Mouse (Mus musculus): ENCODE data around the gene Hdgfl3. TPM values are rescaled to one million over a fixed set of nuclear protein-coding genes. Genes with fewer than 3 reads are reported as not detected.

The Hdgfl3 gene
- total and polyA plus RNA-seq, 3 experiments: 0.04 TPM; not detected in 2

GRCm38 (mm10) chr7:81880286-81880685 lies 54.0 kb downstream of the Hdgfl3 start:
- Histone ChIP-seq H3K36me3 (replicated peaks in 1 of 2; ENCODE audit: control insufficient read depth in 1 of 2, insufficient read depth in 1 of 2, low read length in 1 of 2) (no peaks in the 10 kb centered on the region), H3K9ac (ENCODE audit: insufficient read depth, low read depth) (no peak overlapping the region), H3K79me2 (replicated peaks; ENCODE audit: control insufficient read depth, extremely low read depth, insufficient read depth, poor library complexity, severe bottlenecking) (no peaks in the 10 kb centered on the region), H3K9me3 (replicated peaks; ENCODE audit: low read length) (no peaks in the 10 kb centered on the region), H3K27me3 (replicated peaks) (no peaks in the 10 kb centered on the region), H3K4me2 (ENCODE audit: insufficient read depth, low read depth, poor library complexity, severe bottlenecking) (no peak overlapping the region), H3K4me3 (replicated peaks in 1 of 3; ENCODE audit: low read depth in 2 of 3, low read length in 2 of 3, poor library complexity in 1 of 3) (no peak overlapping the region), H3K4me1 (ENCODE audit: control insufficient read depth in 1 of 2, insufficient read depth in 2 of 2) (peaks cover 0 to 4% of the 10 kb centered on the region in 2 experiments; a peak in 2 of 4 replicates), H3K27ac (ENCODE audit: insufficient read depth, low read depth) (no peak overlapping the region)
- TF ChIP-seq NELFE (IDR thresholded peaks at IDR 0.05; ENCODE audit: low read depth, low read length) (no peak), USF2 (conservative IDR thresholded peaks at IDR 0.05; ENCODE audit: low read depth, low read length) (no peak), MXI1 (IDR thresholded peaks at IDR 0.05; ENCODE audit: low read depth, low read length) (no peak)
- in situ Hi-C loops (cut with MboI; ENCODE audit: low pct_ligation_motif_present, low pct_unique_long_range_greater_than_20kb, low sequenced_read_pairs) (no loop called here), dilution Hi-C loops (cut with MboI; ENCODE audit: extremely low pct_ligation_motif_present, extremely low pct_unique_long_range_greater_than_20kb, low sequenced_read_pairs) (no loop called here)
- no peak for DNase-seq (ENCODE audit: extremely low read depth)

GRCm38 (mm10) chr7:81875372-81875771 lies 58.9 kb downstream of the Hdgfl3 start:
- H3K9me3 ChIP-seq (replicated peaks; ENCODE audit: low read length): no peaks in the 10 kb centered on the region
- H3K4me2 ChIP-seq (ENCODE audit: insufficient read depth, low read depth, poor library complexity, severe bottlenecking): no peak overlapping the region
- H3K27ac ChIP-seq (ENCODE audit: insufficient read depth, low read depth): no peak overlapping the region
- no peak for DNase-seq (ENCODE audit: extremely low read depth)
- no peaks in the 10 kb centered on the region for H3K36me3 ChIP-seq (replicated peaks in 1 of 2; ENCODE audit: control insufficient read depth in 1 of 2, insufficient read depth in 1 of 2, low read length in 1 of 2)
- no peaks in the 10 kb centered on the region for H3K4me1 ChIP-seq (ENCODE audit: control insufficient read depth in 1 of 2, insufficient read depth in 2 of 2)
- no peak overlapping the region for H3K4me3 ChIP-seq (replicated peaks in 1 of 3; ENCODE audit: low read depth in 2 of 3, low read length in 2 of 3, poor library complexity in 1 of 3)
- H3K27me3 ChIP-seq (replicated peaks): no peaks in the 10 kb centered on the region
- in situ Hi-C loops (cut with MboI; ENCODE audit: low pct_ligation_motif_present, low pct_unique_long_range_greater_than_20kb, low sequenced_read_pairs) (no loop called here), dilution Hi-C loops (cut with MboI; ENCODE audit: extremely low pct_ligation_motif_present, extremely low pct_unique_long_range_greater_than_20kb, low sequenced_read_pairs) (no loop called here)
- no peak overlapping the region for H3K9ac ChIP-seq (ENCODE audit: insufficient read depth, low read depth)
- no peaks in the 10 kb centered on the region for H3K79me2 ChIP-seq (replicated peaks; ENCODE audit: control insufficient read depth, extremely low read depth, insufficient read depth, poor library complexity, severe bottlenecking)
- TF ChIP-seq ZC3H11A (IDR thresholded peaks at IDR 0.05; ENCODE audit: low read depth, low read length) (no peak), RAD21 (IDR thresholded peaks at IDR 0.05; ENCODE audit: low read depth, low read length) (no peak), MAFK (IDR thresholded peaks at IDR 0.05; ENCODE audit: insufficient replicate concordance, low read length) (no peak), POLR2AphosphoS2 (IDR thresholded peaks at IDR 0.05; ENCODE audit: low read depth, low read length) (no peak), MEF2A (IDR thresholded peaks at IDR 0.05; ENCODE audit: borderline replicate concordance, low read depth, low read length) (no peak), SIN3A (IDR thresholded peaks at IDR 0.05; ENCODE audit: low read length) (no peak), MAX (IDR thresholded peaks at IDR 0.05; ENCODE audit: low read length) (no peak), GABPA (IDR thresholded peaks at IDR 0.05; ENCODE audit: insufficient replicate concordance, low read depth, low read length) (no peak)

GRCm38 (mm10) chr7:81874636-81875035 lies 59.6 kb downstream of the Hdgfl3 start:
- peaks cover 0 to 3% of the 10 kb centered on the region in 2 experiments; a peak in 2 of 4 replicates for H3K4me1 ChIP-seq (ENCODE audit: control insufficient read depth in 1 of 2, insufficient read depth in 2 of 2)
- in situ Hi-C loops (cut with MboI; ENCODE audit: low pct_ligation_motif_present, low pct_unique_long_range_greater_than_20kb, low sequenced_read_pairs): no loop called here
- no peaks in the 10 kb centered on the region for H3K9me3 ChIP-seq (replicated peaks; ENCODE audit: low read length)
- no peak overlapping the region for H3K4me3 ChIP-seq (replicated peaks in 1 of 3; ENCODE audit: low read depth in 2 of 3, low read length in 2 of 3, poor library complexity in 1 of 3)
- no peak for DNase-seq (ENCODE audit: extremely low read depth)
- H3K9ac ChIP-seq (ENCODE audit: insufficient read depth, low read depth): no peak overlapping the region
- dilution Hi-C loops (cut with MboI; ENCODE audit: extremely low pct_ligation_motif_present, extremely low pct_unique_long_range_greater_than_20kb, low sequenced_read_pairs): no loop called here
- H3K36me3 ChIP-seq (replicated peaks in 1 of 2; ENCODE audit: control insufficient read depth in 1 of 2, insufficient read depth in 1 of 2, low read length in 1 of 2): no peaks in the 10 kb centered on the region
- H3K27me3 ChIP-seq (replicated peaks): no peaks in the 10 kb centered on the region
- no peak overlapping the region for H3K27ac ChIP-seq (ENCODE audit: insufficient read depth, low read depth)
- TF ChIP-seq USF1 (IDR thresholded peaks at IDR 0.05; ENCODE audit: low read depth, low read length) (no peak), ZKSCAN1 (IDR thresholded peaks at IDR 0.05; ENCODE audit: borderline replicate concordance, low read depth, low read length) (no peak), JUND (conservative IDR thresholded peaks at IDR 0.05; ENCODE audit: low read depth, low read length) (no peak), IRF4 (IDR thresholded peaks at IDR 0.05; ENCODE audit: low read depth, low read length) (no peak), MEF2A (IDR thresholded peaks at IDR 0.05; ENCODE audit: borderline replicate concordance, low read depth, low read length) (no peak), BHLHE40 (IDR thresholded peaks at IDR 0.05; ENCODE audit: low read depth, low read length) (no peak), NRF1 (IDR thresholded peaks at IDR 0.05; ENCODE audit: low read depth, low read length) (no peak), SMC3 (IDR thresholded peaks at IDR 0.05; ENCODE audit: low read depth, low read length) (no peak)
- no peaks in the 10 kb centered on the region for H3K79me2 ChIP-seq (replicated peaks; ENCODE audit: control insufficient read depth, extremely low read depth, insufficient read depth, poor library complexity, severe bottlenecking)
- no peak overlapping the region for H3K4me2 ChIP-seq (ENCODE audit: insufficient read depth, low read depth, poor library complexity, severe bottlenecking)
